Mouse (Mus musculus) C2C12 (cell line): ENCODE measurements at regions not wholly inside any gene's neighbourhood (a gene's known extent, or its start where the extent isn't known, plus 50 kb on each side); places are given as distances from the start of the nearest gene placed in this dataset.
"Not testable (repeated sequence)": the region's sequence is repeated elsewhere in the genome, so short reads cannot be mapped to it uniquely, and the experiment has no call there.

ENCODE experiments used
- H3K27me3 ChIP-seq: one replicate; pipeline ENCODE4 v1.6.1; 2011; ENCODE audit not compliant: control insufficient read depth, insufficient read depth, insufficient read length
- H3K36me3 ChIP-seq: one replicate; pipeline ENCODE4 v1.6.1; 2011; ENCODE audit not compliant: control insufficient read depth, insufficient read depth
- H3K4me3 ChIP-seq: one replicate; pipeline ENCODE4 v1.5.1; 2011; ENCODE audit warnings: mild to moderate bottlenecking, control low read depth; ENCODE audit not compliant: poor library complexity, insufficient read depth, severe bottlenecking
- H3K79me2 ChIP-seq: one replicate; pipeline ENCODE4 v1.6.1; 2011; ENCODE audit not compliant: control insufficient read depth, insufficient read depth
- H3K79me3 ChIP-seq: one replicate; pipeline ENCODE4 v1.6.1; 2011; ENCODE audit warnings: low read depth, control low read depth
- H3ac ChIP-seq: one replicate; pipeline ENCODE3; 2011; ENCODE audit warnings: low read depth; ENCODE audit not compliant: control insufficient read depth, insufficient read length
- CEBPB ChIP-seq: IDR thresholded peaks from one replicate; pipeline ENCODE4 v1.6.1; 2011; ENCODE audit warnings: low read depth, mild to moderate bottlenecking, control low read depth, moderate library complexity
- CTCF ChIP-seq: IDR thresholded peaks from one replicate; pipeline ENCODE4 v1.5.1; 2011; ENCODE audit not compliant: control insufficient read depth, insufficient read depth, insufficient read length
- FOSL1 ChIP-seq: IDR thresholded peaks from one replicate; pipeline ENCODE4 v1.8.0; 2011; ENCODE audit warnings: mild to moderate bottlenecking, low read length; ENCODE audit not compliant: poor library complexity, insufficient read depth, severe bottlenecking
- MAX ChIP-seq: IDR thresholded peaks from one replicate; pipeline ENCODE4 v1.6.1; 2011; ENCODE audit warnings: mild to moderate bottlenecking, control low read depth
- MYOD1 ChIP-seq: IDR thresholded peaks from one replicate; pipeline ENCODE4 v1.6.1; 2011; ENCODE audit warnings: low read depth; ENCODE audit not compliant: control insufficient read depth, insufficient read length
- MYOG ChIP-seq: IDR thresholded peaks from one replicate; pipeline ENCODE4 v1.6.1; 2011; ENCODE audit not compliant: control insufficient read depth, insufficient read length; ENCODE audit errors: extremely low read depth
- USF1 ChIP-seq: IDR thresholded peaks from one replicate; pipeline ENCODE4 v1.6.1; 2011; ENCODE audit warnings: low read depth, mild to moderate bottlenecking, control low read depth, moderate library complexity

- Histone ChIP-seq H3K36me3 (no peaks in the 10 kb centered on the region), H3K27me3 (no peaks in the 10 kb centered on the region), H3K79me2 (no peaks in the 10 kb centered on the region), H3ac (no peak overlapping the region), H3K4me3 (no peak overlapping the region), H3K79me3 (no peaks in the 10 kb centered on the region)
- TF ChIP-seq CTCF (no peak), MAX (no peak), CEBPB (no peak), FOSL1 (no peak), MYOD1 (no peak), MYOG (no peak), USF1 (no peak)
Observed at GRCm38 (mm10) chr5:74796421-74797067, 93.8 kb upstream of the Lnx1 start.

GRCm38 (mm10) chr5:74794726-74795125, 92.0 kb upstream of the Lnx1 start:
- no peaks in the 10 kb centered on the region for H3K36me3 ChIP-seq
- TF ChIP-seq USF1 (no peak), MYOD1 (no peak), CTCF (no peak), MAX (no peak), FOSL1 (no peak), CEBPB (no peak), MYOG (no peak)
- no peaks in the 10 kb centered on the region for H3K79me3 ChIP-seq
- no peak overlapping the region for H3ac ChIP-seq
- H3K27me3 ChIP-seq: no peaks in the 10 kb centered on the region
- no peak overlapping the region for H3K4me3 ChIP-seq
- H3K79me2 ChIP-seq: no peaks in the 10 kb centered on the region

GRCm38 (mm10) chr5:74793431-74793830, 90.7 kb upstream of the Lnx1 start:
- TF ChIP-seq MAX (no peak), USF1 (no peak), MYOD1 (no peak)
- Histone ChIP-seq H3ac (no peak overlapping the region), H3K79me2 (no peaks in the 10 kb centered on the region), H3K36me3 (no peaks in the 10 kb centered on the region), H3K27me3 (no peaks in the 10 kb centered on the region), H3K79me3 (no peaks in the 10 kb centered on the region), H3K4me3 (no peak overlapping the region)

GRCm38 (mm10) chr5:74792936-74793335, 90.2 kb upstream of the Lnx1 start:
- Histone ChIP-seq H3K79me2 (no peaks in the 10 kb centered on the region), H3ac (no peak overlapping the region), H3K4me3 (no peak overlapping the region), H3K36me3 (no peaks in the 10 kb centered on the region), H3K79me3 (no peaks in the 10 kb centered on the region), H3K27me3 (no peaks in the 10 kb centered on the region)
- TF ChIP-seq MYOG (no peak), CTCF (no peak), MYOD1 (no peak), USF1 (no peak), CEBPB (no peak), FOSL1 (no peak), MAX (no peak)

GRCm38 (mm10) chr5:74792301-74792700, 89.6 kb upstream of the Lnx1 start:
- Histone ChIP-seq H3K79me3 (no peaks in the 10 kb centered on the region), H3ac (no peak overlapping the region), H3K79me2 (no peaks in the 10 kb centered on the region), H3K4me3 (no peak overlapping the region), H3K27me3 (no peaks in the 10 kb centered on the region), H3K36me3 (no peaks in the 10 kb centered on the region)
- TF ChIP-seq MYOG (no peak), CTCF (no peak), CEBPB (no peak), MAX (no peak), USF1 (no peak), MYOD1 (no peak), FOSL1 (no peak)

- not testable (repeated sequence) for H3K4me3 ChIP-seq, H3K36me3 ChIP-seq, H3K79me2 ChIP-seq, H3K27me3 ChIP-seq, H3K79me3 ChIP-seq, H3ac ChIP-seq
Observed at GRCm38 (mm10) chr5:74790501-74790900, 87.8 kb upstream of the Lnx1 start.
